Mouse (Mus musculus) gastrocnemius, postnatal 14 days (tissue): Measurements from ENCODE around the gene Cntnap5c. TPM values are rescaled to one million over a fixed set of nuclear protein-coding genes. Genes with fewer than 3 reads are reported as not detected.

Experiments
- DNase-seq: peaks from one replicate; pipeline ENCODE4 v3.0.0; 2021; ENCODE audit warnings: mixed read lengths
- intact Hi-C: fragments of 180-260 bp; cut with DNase I; formaldehyde crosslinking; loops from one replicate; pipeline ENCODE4 v1.15.1; 2025; ENCODE audit warnings: low total_unique reads
- total RNA-seq, 2 experiments: library from RNA; stranded (reverse); gene quantifications; 2 replicates each; pipeline ENCODE4 v1.2.3; 2021

Gene Cntnap5c
- total RNA-seq, 2 experiments from 2014 or later, result not detected

GRCm38 (mm10) chr17:57999080-57999479 is 229.7 kb downstream of the Cntnap5c start:
- intact Hi-C loops, result no loop called here
- no peak for DNase-seq

DNA sequence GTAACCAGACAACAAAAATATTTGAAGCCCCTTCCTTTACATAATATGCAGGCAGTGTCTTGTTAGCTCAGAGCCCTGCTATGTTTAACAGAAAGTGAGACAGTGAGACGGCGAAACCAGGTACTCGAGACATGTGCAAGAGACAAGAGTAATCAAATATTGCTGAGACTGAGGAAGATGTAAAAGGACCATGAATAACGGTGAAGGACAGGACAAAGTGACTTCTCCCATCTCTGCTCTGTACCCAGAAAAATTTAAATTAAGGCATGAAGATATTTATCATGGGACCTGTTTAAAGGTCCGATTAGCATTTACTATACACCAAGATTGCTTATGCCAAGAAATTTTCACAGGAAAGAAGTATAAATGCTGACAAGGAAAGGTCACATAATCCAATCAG is 233.5 kb downstream of the Cntnap5c start:
- no peak for DNase-seq
- intact Hi-C loops, result no loop called here

DNA sequence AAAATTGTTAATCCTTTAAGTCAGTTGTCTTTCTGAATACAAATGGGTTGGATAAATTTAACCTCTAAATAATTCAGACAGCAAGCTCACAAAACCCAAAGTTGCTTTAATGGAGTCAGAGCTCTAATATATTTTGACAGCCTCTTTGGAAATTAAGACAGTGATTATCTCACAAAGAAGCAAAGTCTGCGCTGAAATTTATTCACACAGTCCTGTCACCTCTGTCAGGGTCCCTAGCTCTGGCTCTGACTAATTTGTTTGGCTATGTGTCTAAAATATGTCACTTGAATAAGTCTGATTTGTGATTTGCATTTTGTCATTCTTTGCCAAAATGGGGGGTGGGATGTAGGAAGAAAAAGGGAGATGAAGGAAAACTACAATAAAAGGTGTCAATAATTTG is 234.0 kb downstream of the Cntnap5c start:
- no peak for DNase-seq
- intact Hi-C loops, result no loop called here

- DNase-seq, result no peak
- intact Hi-C loops, result no loop called here
Observed at GRCm38 (mm10) chr17:58004491-58004890, 235.1 kb downstream of the Cntnap5c start.

DNA sequence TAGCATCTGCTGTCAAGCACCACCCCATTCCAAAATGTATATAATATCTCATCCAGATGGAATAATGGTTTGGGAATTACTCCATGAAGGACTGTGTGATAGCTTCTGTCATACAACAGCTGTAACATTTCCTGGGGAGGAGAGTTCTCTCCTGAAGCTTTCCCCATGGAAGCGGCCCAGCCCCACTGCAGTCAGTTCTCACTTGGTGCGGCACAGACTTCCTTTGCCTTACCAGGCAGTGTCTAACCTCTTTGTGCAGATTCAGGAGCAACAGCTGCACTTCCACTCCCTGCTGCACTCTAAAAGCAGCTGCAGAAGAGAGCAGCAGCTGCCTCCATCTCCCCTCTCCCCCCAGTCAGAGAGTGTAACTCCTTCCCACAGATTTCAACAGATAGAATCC is 271.8 kb downstream of the Cntnap5c start:
- DNase-seq, result peak; percentile 3
- intact Hi-C loops, result no loop called here

DNA sequence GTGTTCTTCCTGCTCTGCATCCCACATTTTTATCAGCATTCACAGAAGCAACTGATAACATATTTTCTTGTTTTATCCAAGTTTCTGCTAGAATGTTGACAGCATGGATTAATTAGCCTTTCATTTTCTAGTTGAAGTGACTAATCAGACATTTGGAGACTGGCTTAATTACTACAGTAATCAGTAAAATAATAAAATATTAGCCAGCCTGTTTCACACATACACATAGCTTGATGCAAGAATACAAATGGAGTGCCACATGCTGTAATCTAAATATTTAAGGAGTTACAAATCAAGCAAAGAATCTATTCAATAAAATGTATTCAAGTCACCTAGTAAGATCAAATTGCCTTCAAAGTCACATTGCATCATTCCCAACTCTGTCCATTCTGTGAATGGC is 275.8 kb downstream of the Cntnap5c start:
- no peak for DNase-seq
- intact Hi-C loops, result no loop called here

GRCm38 (mm10) chr17:58069912-58070311 is 300.5 kb downstream of the Cntnap5c start:
- intact Hi-C loops, result no loop called here
- DNase-seq, result no peak

- intact Hi-C loops, result no loop called here
- peak; percentile 3 for DNase-seq
Observed at GRCm38 (mm10) chr17:58082676-58083075, 313.3 kb downstream of the Cntnap5c start.

DNA sequence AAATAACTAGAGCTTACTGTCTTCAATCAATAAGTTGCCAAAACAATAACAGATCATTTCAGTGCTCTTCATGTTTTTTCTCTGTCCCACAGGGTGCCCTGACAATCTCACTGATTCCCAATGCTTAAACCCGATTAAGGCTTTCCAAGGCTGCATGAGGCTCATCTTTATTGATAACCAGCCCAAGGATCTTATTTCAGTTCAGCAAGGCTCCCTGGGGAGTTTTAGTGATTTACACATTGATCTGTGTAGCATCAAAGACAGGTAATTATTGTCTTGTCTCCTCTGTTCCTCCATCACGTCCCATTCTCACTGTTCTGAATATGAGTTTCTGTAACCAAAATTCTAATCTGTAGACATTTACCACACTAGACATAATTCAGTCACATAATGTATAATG is 335.1 kb downstream of the Cntnap5c start:
- no peak for DNase-seq
- intact Hi-C loops, result no loop called here

- DNase-seq, result no peak
- intact Hi-C loops, result no loop called here
Observed at GRCm38 (mm10) chr17:58107901-58108300, 338.5 kb downstream of the Cntnap5c start.

DNA sequence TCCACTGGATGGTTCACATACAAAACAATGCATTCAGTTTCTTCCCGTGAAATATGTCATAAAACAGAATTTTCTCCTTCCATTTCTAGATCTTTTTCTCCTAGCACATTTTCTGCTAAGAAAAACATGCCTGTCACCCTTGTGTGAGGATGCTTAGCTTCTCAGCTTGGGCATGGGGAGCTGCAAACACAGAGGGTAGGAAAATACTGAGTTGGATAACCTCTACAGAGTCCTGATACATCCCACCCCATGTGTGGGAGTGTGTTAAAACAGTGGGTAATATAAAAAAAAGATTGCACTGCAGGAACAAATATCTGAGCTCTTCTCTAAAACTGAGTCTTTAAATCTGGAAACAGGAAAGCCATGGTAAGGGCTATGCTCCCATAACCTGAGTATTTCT is 339.0 kb downstream of the Cntnap5c start:
- intact Hi-C loops, result no loop called here
- no peak for DNase-seq

DNA sequence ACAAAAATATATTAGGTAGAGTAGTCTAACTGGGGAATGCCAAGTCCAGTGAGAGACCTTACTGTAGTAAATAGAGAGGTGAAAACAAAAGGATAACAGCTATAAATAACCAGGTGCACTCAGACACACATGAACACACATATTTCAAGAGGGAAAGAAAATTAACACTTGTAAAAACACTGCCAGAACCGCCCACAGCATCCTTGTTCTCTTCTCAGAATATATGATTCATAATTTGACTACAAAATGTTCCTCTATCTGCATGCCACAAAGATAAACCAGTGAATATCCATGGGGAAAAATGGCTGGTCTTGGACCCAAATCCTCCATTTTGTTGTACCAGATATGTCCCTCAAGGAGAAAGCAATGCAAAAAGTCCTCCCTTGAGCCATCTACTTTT is 417.8 kb downstream of the Cntnap5c start:
- DNase-seq, result no peak
- intact Hi-C loops, result no loop called here

GRCm38 (mm10) chr17:58201148-58201547 is 431.8 kb downstream of the Cntnap5c start:
- intact Hi-C loops, result no loop called here
- no peak for DNase-seq

- no peak for DNase-seq
- intact Hi-C loops, result no loop called here
Observed at GRCm38 (mm10) chr17:58268058-58268457, 498.7 kb downstream of the Cntnap5c start.

GRCm38 (mm10) chr17:58351310-58351709 is 581.9 kb downstream of the Cntnap5c start:
- intact Hi-C loops, result no loop called here
- no peak for DNase-seq

- no peak for DNase-seq
- intact Hi-C loops, result no loop called here
Observed at GRCm38 (mm10) chr17:58356224-58356623, 586.9 kb downstream of the Cntnap5c start.

- DNase-seq, result no peak
- intact Hi-C loops, result no loop called here
Observed at GRCm38 (mm10) chr17:58363582-58364267, 594.4 kb downstream of the Cntnap5c start.

DNA sequence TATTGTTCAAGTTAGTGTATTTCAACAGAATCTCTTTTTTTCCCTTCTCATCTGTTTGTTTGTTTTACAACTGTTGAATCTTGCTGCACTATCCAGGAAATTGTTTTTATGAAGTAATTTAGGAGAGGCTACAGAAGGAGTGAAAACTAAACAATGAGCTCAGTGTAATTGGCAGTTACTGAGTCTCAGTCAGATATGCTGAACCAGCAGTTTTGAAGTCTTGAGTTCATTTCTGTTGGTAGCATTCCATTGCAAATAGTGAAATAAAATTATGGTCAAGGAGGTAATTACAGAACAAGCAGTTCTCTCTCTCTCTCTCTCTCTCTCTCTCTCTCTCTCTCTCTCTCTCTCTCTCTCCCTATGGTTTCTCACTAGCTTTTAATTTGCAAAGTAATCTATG is 600.7 kb downstream of the Cntnap5c start:
- DNase-seq, result no peak

GRCm38 (mm10) chr17:58407769-58408168 is 638.4 kb downstream of the Cntnap5c start:
- intact Hi-C loops, result no loop called here
- DNase-seq, result no peak

More for the DNA sequence above, 600.7 kb downstream of the Cntnap5c start:
- intact Hi-C loops, result no loop called here

- no peak for DNase-seq
- intact Hi-C loops, result no loop called here
Observed at GRCm38 (mm10) chr17:58408756-58409155, 639.4 kb downstream of the Cntnap5c start.

DNA sequence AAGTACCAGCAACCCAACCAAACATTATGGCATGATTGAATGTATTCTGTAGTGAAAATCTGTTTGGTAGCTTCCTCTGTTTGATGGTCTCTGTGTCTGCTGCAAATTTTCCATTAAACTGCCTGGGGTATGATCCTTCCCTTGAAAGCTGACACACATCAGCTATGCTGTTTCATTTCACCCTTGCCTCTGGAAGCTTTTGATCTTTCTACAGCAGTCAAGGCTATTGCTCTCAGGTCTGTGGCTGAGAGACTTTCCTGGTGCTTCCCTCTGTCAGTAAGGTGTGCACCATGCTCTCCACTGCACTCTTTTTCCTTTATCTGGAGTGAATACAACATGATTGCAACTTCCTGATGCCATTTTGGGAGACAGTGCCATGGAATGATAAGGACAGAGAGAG is 668.1 kb downstream of the Cntnap5c start:
- intact Hi-C loops, result no loop called here
- DNase-seq, result no peak
